Mouse (Mus musculus) left cerebral cortex, postnatal 25 days (tissue): ENCODE results near the gene Itpr2. TPM values are rescaled to one million over a fixed set of nuclear protein-coding genes. Genes with fewer than 3 reads are reported as not detected.

ENCODE experiments used
- total RNA-seq, 2 experiments: library from RNA; stranded (reverse); gene quantifications; 2 replicates each; pipeline ENCODE4 v1.2.3; 2021

Gene Itpr2
- total RNA-seq, 2 experiments from 2014 or later = 12.0 to 16.1 TPM

Other genes starting within 250 kb of the Itpr2 start
- gene Fgfr1op2, start 75.0 kb upstream of the Itpr2 start, total RNA-seq = 10 to 100 TPM; 95.8 to 99.0 TPM
- gene Ints13, start 75.6 kb upstream of the Itpr2 start, total RNA-seq = 10 to 100 TPM; 37.4 to 38.1 TPM
- gene Med21, start 140.3 kb upstream of the Itpr2 start, total RNA-seq = 10 to 100 TPM; 46.0 to 48.9 TPM
- 10 to 100 TPM; 26.8 to 30.9 TPM for gene Tm7sf3, start 140.6 kb upstream of the Itpr2 start, total RNA-seq
- gene Stk38l, start 222.8 kb upstream of the Itpr2 start, total RNA-seq = 10 to 100 TPM; 23.4 to 23.6 TPM